Mouse (Mus musculus): ENCODE measurements at regions not wholly inside any gene's neighbourhood (a gene's known extent, or its start where the extent isn't known, plus 50 kb on each side); places are given as distances from the start of the nearest gene placed in this dataset.

GRCm38 (mm10) chr1:185638631-185639030 is 184.0 kb downstream of the Slc30a10 start:
- Histone ChIP-seq H3K36me3 (ENCODE audit: control insufficient read depth, insufficient read depth) (no peaks in the 10 kb centered on the region), H3K9me3 (ENCODE audit: control insufficient read depth) (no peaks in the 10 kb centered on the region), H3K4me1 (replicated peaks; ENCODE audit: control insufficient read depth, insufficient read depth, low read length) (no peaks in the 10 kb centered on the region), H3K27me3 (replicated peaks; ENCODE audit: control insufficient read depth, insufficient read depth, low read length) (no peaks in the 10 kb centered on the region), H3K9ac (ENCODE audit: low read depth, low read length) (no peak overlapping the region), H3K4me2 (replicated peaks; ENCODE audit: low read depth) (no peak overlapping the region), H3K27ac (ENCODE audit: low read depth, low read length) (no peak overlapping the region), H3K4me3 (ENCODE audit: low read depth, low read length) (no peak overlapping the region)
- no peak for TF ChIP-seq CTCF (IDR thresholded peaks at IDR 0.05; ENCODE audit: low read depth)
- WGBS, result 91% methylated on average over 6 of the region's 6 CpGs
- no peak for ATAC-seq

- no peak for ATAC-seq
- H3K27me3 ChIP-seq (replicated peaks; ENCODE audit: control insufficient read depth, insufficient read depth, low read length), result no peaks in the 10 kb centered on the region
- WGBS, result 89% methylated on average over 1 of the region's 1 CpGs
These were observed 184.8 kb downstream of the Slc30a10 start for GRCm38 (mm10) chr1:185639486-185639885.

GRCm38 (mm10) chr1:185644026-185644425 is 189.4 kb downstream of the Slc30a10 start:
- H3K4me3 ChIP-seq (ENCODE audit: low read depth, low read length), result no peak overlapping the region
- WGBS, result 67% methylated on average over 7 of the region's 7 CpGs
- H3K9ac ChIP-seq (ENCODE audit: low read depth, low read length), result no peak overlapping the region
- no peak for TF ChIP-seq CTCF (IDR thresholded peaks at IDR 0.05; ENCODE audit: low read depth)
- H3K36me3 ChIP-seq (ENCODE audit: control insufficient read depth, insufficient read depth), result no peaks in the 10 kb centered on the region
- H3K27me3 ChIP-seq (replicated peaks; ENCODE audit: control insufficient read depth, insufficient read depth, low read length), result no peaks in the 10 kb centered on the region
- no peaks in the 10 kb centered on the region for H3K9me3 ChIP-seq (ENCODE audit: control insufficient read depth)
- H3K4me2 ChIP-seq (replicated peaks; ENCODE audit: low read depth), result no peak overlapping the region
- no peaks in the 10 kb centered on the region for H3K4me1 ChIP-seq (replicated peaks; ENCODE audit: control insufficient read depth, insufficient read depth, low read length)
- ATAC-seq, result no peak
- H3K27ac ChIP-seq (ENCODE audit: low read depth, low read length), result no peak overlapping the region

More at GRCm38 (mm10) chr1:185639486-185639885, 184.8 kb downstream of the Slc30a10 start:
- no peak overlapping the region for H3K4me2 ChIP-seq (replicated peaks; ENCODE audit: low read depth)
- H3K9me3 ChIP-seq (ENCODE audit: control insufficient read depth), result no peaks in the 10 kb centered on the region
- no peaks in the 10 kb centered on the region for H3K36me3 ChIP-seq (ENCODE audit: control insufficient read depth, insufficient read depth)
- no peak overlapping the region for H3K9ac ChIP-seq (ENCODE audit: low read depth, low read length)
- no peaks in the 10 kb centered on the region for H3K4me1 ChIP-seq (replicated peaks; ENCODE audit: control insufficient read depth, insufficient read depth, low read length)
- H3K4me3 ChIP-seq (ENCODE audit: low read depth, low read length), result no peak overlapping the region
- TF ChIP-seq CTCF (IDR thresholded peaks at IDR 0.05; ENCODE audit: low read depth), result no peak
- no peak overlapping the region for H3K27ac ChIP-seq (ENCODE audit: low read depth, low read length)

GRCm38 (mm10) chr1:185648128-185648527 is 193.5 kb downstream of the Slc30a10 start:
- no peak overlapping the region for H3K27ac ChIP-seq (ENCODE audit: low read depth, low read length)
- no peaks in the 10 kb centered on the region for H3K27me3 ChIP-seq (replicated peaks; ENCODE audit: control insufficient read depth, insufficient read depth, low read length)
- TF ChIP-seq CTCF (IDR thresholded peaks at IDR 0.05; ENCODE audit: low read depth), result no peak
- no peak for ATAC-seq
- no peak overlapping the region for H3K9ac ChIP-seq (ENCODE audit: low read depth, low read length)
- WGBS, result 79% methylated on average over 6 of the region's 6 CpGs
- H3K4me2 ChIP-seq (replicated peaks; ENCODE audit: low read depth), result no peak overlapping the region
- H3K9me3 ChIP-seq (ENCODE audit: control insufficient read depth), result no peaks in the 10 kb centered on the region
- no peaks in the 10 kb centered on the region for H3K36me3 ChIP-seq (ENCODE audit: control insufficient read depth, insufficient read depth)
- no peaks in the 10 kb centered on the region for H3K4me1 ChIP-seq (replicated peaks; ENCODE audit: control insufficient read depth, insufficient read depth, low read length)
- H3K4me3 ChIP-seq (ENCODE audit: low read depth, low read length), result no peak overlapping the region

GRCm38 (mm10) chr1:185648926-185649325 is 194.3 kb downstream of the Slc30a10 start:
- no peak for TF ChIP-seq CTCF (IDR thresholded peaks at IDR 0.05; ENCODE audit: low read depth)
- Histone ChIP-seq H3K9ac (ENCODE audit: low read depth, low read length) (no peak overlapping the region), H3K4me2 (replicated peaks; ENCODE audit: low read depth) (no peak overlapping the region), H3K4me3 (ENCODE audit: low read depth, low read length) (no peak overlapping the region), H3K27me3 (replicated peaks; ENCODE audit: control insufficient read depth, insufficient read depth, low read length) (no peaks in the 10 kb centered on the region), H3K27ac (ENCODE audit: low read depth, low read length) (no peak overlapping the region), H3K4me1 (replicated peaks; ENCODE audit: control insufficient read depth, insufficient read depth, low read length) (no peaks in the 10 kb centered on the region), H3K9me3 (ENCODE audit: control insufficient read depth) (no peaks in the 10 kb centered on the region), H3K36me3 (ENCODE audit: control insufficient read depth, insufficient read depth) (no peaks in the 10 kb centered on the region)
- ATAC-seq, result no peak
- 64% methylated on average over 4 of the region's 4 CpGs for WGBS

GRCm38 (mm10) chr1:185650926-185651325 is 196.3 kb downstream of the Slc30a10 start:
- no peak for ATAC-seq
- Histone ChIP-seq H3K4me3 (ENCODE audit: low read depth, low read length) (no peak overlapping the region), H3K27me3 (replicated peaks; ENCODE audit: control insufficient read depth, insufficient read depth, low read length) (no peaks in the 10 kb centered on the region), H3K27ac (ENCODE audit: low read depth, low read length) (no peak overlapping the region), H3K4me2 (replicated peaks; ENCODE audit: low read depth) (no peak overlapping the region), H3K4me1 (replicated peaks; ENCODE audit: control insufficient read depth, insufficient read depth, low read length) (no peaks in the 10 kb centered on the region), H3K36me3 (ENCODE audit: control insufficient read depth, insufficient read depth) (no peaks in the 10 kb centered on the region), H3K9me3 (ENCODE audit: control insufficient read depth) (no peaks in the 10 kb centered on the region), H3K9ac (ENCODE audit: low read depth, low read length) (no peak overlapping the region)
- TF ChIP-seq CTCF (IDR thresholded peaks at IDR 0.05; ENCODE audit: low read depth), result no peak
- WGBS, result 43% methylated on average over 2 of the region's 2 CpGs

GRCm38 (mm10) chr1:185655021-185655420 is 200.4 kb downstream of the Slc30a10 start:
- no peaks in the 10 kb centered on the region for H3K36me3 ChIP-seq (ENCODE audit: control insufficient read depth, insufficient read depth)
- no peak overlapping the region for H3K4me2 ChIP-seq (replicated peaks; ENCODE audit: low read depth)
- H3K27me3 ChIP-seq (replicated peaks; ENCODE audit: control insufficient read depth, insufficient read depth, low read length), result no peaks in the 10 kb centered on the region
- no peak for ATAC-seq
- H3K4me1 ChIP-seq (replicated peaks; ENCODE audit: control insufficient read depth, insufficient read depth, low read length), result no peaks in the 10 kb centered on the region
- H3K9me3 ChIP-seq (ENCODE audit: control insufficient read depth), result no peaks in the 10 kb centered on the region
- H3K9ac ChIP-seq (ENCODE audit: low read depth, low read length), result no peak overlapping the region
- H3K27ac ChIP-seq (ENCODE audit: low read depth, low read length), result no peak overlapping the region
- TF ChIP-seq CTCF (IDR thresholded peaks at IDR 0.05; ENCODE audit: low read depth), result no peak
- 89% methylated on average over 7 of the region's 7 CpGs for WGBS
- H3K4me3 ChIP-seq (ENCODE audit: low read depth, low read length), result no peak overlapping the region

Measured in intestine, postnatal 0 days (tissue).